Mouse (Mus musculus) CH12F3 (cell line): Measurements from ENCODE around the gene Prkag2.

ENCODE experiments used
- in situ Hi-C: fragments of 300-500 bp; cut with MboI; formaldehyde crosslinking; loops from 2 replicates; pipeline ENCODE4 v1.14.3; 2020; ENCODE audit warnings: low sequenced_read_pairs

The Prkag2 gene

GRCm38 (mm10) chr5:25100516-25101125, at the start of gene Prkag2:
Prkag2 (minus strand) TSS chr5:25100642.
- in situ Hi-C loops, result no loop called here

DNA sequence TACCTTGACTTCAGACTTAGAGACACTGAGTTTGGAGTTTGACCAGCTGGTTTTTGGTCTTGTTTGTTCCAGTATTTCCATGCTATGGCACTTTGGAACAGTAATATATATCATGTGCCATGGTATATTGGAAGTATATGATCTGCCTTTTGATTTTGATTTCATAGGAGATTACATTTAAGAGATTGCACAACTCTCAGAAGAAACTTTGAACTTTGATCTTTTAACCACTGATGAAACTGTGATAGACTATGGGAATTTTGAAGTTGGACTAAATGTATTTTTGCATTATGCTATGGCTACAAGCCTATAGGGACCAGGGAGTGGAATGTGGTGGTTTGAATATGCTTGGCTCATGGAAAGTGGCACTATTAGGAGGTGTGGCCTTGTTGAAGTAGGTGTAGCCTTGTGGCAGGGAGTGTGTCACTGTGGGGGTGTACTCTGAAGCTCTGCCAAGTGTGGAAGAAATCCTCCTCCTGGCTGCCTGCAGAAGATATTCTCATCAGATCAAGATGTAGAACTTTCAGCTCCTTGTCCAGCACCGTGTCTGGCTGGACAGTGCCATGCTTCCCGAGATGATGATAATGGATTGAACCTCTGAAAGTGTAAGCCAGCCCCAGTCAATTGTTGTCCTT, 49.0 kb upstream of the Prkag2 start:
- in situ Hi-C loops, result no loop called here

- in situ Hi-C loops, result no loop called here
Observed at GRCm38 (mm10) chr5:25146705-25147104, 46.3 kb upstream of the Prkag2 start.

DNA sequence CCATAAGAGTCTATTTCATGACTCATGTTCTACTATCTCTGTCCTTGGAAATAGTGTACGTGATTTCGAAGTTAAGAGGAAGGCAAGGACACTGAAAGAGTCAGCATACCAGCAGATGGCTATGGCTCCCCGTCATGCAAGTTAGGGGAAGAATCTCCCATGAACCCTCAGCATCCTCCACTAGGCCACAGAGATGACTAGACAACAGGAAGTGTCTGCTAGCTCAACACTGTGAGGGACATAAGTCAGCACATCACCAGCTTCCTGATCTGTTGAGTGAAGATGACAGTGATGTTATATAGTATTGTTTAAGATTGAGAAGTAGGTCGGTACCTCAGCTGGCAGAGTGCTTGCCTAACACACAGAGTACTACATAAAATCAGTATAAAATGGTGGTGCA, 27.4 kb upstream of the Prkag2 start:
- in situ Hi-C loops, result no loop called here

DNA sequence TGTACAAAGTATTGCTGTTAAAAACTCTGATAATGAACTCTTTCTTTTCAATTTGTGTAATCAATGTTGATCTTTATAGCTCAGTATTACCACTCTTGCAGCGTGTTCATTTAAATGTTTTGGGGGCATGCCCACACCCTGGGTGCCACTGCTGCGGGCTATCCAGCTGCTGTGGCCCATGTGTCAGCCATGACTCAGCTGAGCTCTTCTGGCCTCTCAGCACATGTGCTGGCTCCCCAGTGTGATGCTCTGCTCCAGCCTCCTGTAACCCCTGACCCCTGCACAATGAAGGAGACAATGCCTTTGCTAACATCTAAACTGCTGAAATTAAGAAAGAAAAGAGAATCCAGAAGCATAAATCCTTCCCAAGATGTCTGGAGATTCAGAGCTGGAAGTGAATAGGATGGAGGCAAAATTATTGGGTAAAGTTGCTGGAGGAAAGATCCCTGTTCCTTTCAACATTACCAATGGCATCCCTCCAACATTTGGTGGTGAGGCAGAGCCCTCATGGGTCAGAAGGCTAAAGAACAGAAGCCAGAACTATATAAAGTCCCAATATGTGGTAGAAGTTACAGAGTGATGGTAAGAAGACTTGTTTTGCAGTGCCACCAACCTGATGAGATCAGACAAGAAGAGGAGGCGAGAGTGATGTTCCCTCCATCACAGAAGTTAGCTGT, 25.6 kb upstream of the Prkag2 start:
- in situ Hi-C loops, result no loop called here

GRCm38 (mm10) chr5:25122534-25122933, 22.1 kb upstream of the Prkag2 start:
- in situ Hi-C loops, result no loop called here

GRCm38 (mm10) chr5:25119148-25119547, 18.7 kb upstream of the Prkag2 start:
- in situ Hi-C loops, result no loop called here

DNA sequence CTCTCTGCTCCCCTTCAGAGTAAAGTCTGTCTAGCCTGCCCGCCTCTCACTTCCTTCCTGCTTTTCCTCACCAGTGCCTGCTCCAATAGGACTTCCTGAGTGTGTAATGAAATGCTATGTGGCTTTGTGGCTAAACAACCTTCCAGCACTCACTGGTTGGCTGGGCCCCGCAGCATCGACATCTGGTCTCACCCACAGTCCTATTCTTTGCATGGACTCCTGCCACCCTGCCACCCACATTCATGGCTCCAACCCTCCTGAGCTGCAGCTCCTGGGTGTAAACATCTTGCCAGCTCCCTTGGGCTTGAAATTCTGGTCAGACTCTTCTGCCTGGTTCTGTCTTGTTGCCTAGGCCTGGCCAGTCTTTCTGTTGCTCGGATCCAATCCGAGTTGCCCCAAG, 15.6 kb upstream of the Prkag2 start:
- in situ Hi-C loops, result no loop called here

GRCm38 (mm10) chr5:25115216-25115615, 14.8 kb upstream of the Prkag2 start:
- in situ Hi-C loops, result no loop called here

DNA sequence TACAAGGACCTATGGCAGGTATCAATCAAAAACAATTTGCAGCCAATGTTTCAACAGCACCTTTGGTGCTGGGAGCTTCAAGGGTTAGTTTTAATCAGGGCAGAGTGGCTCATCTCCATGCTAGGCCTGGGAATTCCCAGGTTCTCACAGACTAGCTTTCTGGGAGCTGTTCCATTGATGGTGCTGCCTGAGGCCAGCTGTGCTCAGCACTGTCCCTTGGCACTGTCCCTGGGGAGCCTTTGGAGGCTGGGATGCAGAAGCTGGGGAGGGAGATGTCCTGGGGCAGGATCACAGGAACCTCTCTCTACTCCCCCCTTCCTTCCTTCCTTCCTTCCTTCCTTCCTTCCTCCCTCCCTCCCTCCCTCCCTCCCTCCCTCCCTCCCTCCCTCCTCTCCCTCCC, 13.7 kb upstream of the Prkag2 start:
- in situ Hi-C loops, result no loop called here

GRCm38 (mm10) chr5:25110314-25110713, 9.9 kb upstream of the Prkag2 start:
- in situ Hi-C loops, result no loop called here

- in situ Hi-C loops, result no loop called here
Observed at GRCm38 (mm10) chr5:25105748-25106147, 5.3 kb upstream of the Prkag2 start.

- in situ Hi-C loops, result no loop called here
Observed at GRCm38 (mm10) chr5:25101126-25101523, 683 bp upstream of the Prkag2 start.

GRCm38 (mm10) chr5:25100157-25100515, 306 bp downstream of the Prkag2 start:
- in situ Hi-C loops, result no loop called here

GRCm38 (mm10) chr5:25099367-25100156, 880 bp downstream of the Prkag2 start:
- in situ Hi-C loops, result no loop called here

DNA sequence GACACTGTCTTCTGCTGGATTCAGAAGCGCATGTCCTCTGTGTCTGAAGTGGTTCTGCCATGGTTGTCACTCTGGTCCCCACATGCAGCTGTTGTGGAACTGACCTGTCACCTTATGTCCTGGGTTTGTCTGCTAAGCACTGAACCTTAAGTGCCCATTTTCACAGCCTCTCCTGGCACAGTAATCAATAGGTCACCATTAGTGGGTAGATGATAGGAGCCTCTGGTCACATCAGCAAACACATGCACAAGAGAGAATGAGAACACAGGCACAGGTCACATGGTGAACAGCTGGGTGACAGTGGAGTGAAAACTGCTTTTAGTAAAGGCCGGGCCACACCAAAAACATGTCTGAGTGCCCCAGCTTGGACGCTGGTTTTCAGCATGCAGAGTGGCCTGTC, 2.6 kb downstream of the Prkag2 start:
- in situ Hi-C loops, result no loop called here

- in situ Hi-C loops, result no loop called here
Observed at GRCm38 (mm10) chr5:25096431-25096830, 4.0 kb downstream of the Prkag2 start.

- in situ Hi-C loops, result no loop called here
Observed at GRCm38 (mm10) chr5:25092630-25093245, 7.7 kb downstream of the Prkag2 start.

GRCm38 (mm10) chr5:25089258-25089972, 11.0 kb downstream of the Prkag2 start:
- in situ Hi-C loops, result no loop called here

DNA sequence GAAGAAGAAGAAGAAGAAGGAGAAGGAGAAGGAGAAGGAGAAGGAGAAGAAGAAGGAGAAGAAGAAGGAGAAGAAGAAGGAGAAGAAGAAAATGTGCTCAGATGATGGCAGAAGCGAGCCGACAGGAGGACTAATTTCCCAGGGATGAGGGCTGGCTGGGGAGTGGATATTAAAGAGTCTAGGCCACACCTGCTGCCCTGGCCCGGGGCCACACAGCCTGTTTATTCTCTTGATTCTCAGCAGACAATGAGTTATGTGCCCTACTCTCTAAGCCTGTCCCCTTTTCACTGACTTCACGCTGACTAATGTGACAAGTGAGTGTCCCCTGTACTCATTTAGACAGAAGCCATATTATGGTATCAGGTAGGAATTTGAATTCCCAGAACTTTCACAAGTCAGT, 11.8 kb downstream of the Prkag2 start:
- in situ Hi-C loops, result no loop called here

DNA sequence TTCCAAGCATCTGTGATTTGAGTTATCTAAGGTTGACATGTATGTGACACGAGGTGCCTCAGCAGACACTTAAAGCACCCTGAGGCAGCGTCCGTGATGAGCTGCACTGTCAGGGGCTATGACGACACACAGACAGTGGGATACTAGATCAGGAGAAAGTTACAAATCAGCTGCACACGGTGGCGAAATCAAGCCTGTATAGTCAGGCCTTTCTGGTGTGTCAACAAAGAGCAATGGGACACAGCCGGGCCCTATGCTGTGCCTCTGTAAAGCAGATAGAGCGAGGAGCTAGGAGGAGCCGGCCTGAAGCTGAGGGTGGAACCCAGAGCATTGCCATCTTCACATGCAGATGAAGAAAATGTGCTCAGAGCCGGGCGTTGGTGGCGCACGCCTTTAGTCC, 12.3 kb downstream of the Prkag2 start:
- in situ Hi-C loops, result no loop called here
